Mouse (Mus musculus) MEL (cell line): ENCODE measurements around the gene Camta2. TPM values are rescaled to one million over a fixed set of nuclear protein-coding genes. Genes with fewer than 3 reads are reported as not detected.

ENCODE experiments used
- DNase-seq: peaks from one replicate; pipeline ENCODE4 v3.0.0; 2011; ENCODE audit warnings: low read depth, low spot score
- H3K27ac ChIP-seq: 2 replicates; pipeline ENCODE4 v1.5.1; 2012; ENCODE audit warnings: low read depth, mild to moderate bottlenecking, control low read depth, low read length, moderate library complexity; ENCODE audit not compliant: control insufficient read depth
- H3K27me3 ChIP-seq, 2 experiments: fragments of 150-350 bp in 1 of 2; sonication (generic) in 1 of 2; 2 replicates each; pipeline ENCODE4 v1.6.1; 2012; ENCODE audit warnings: low read length in 2 of 2, mild to moderate bottlenecking in 2 of 2, improper control_type of control experiment in 1 of 2, moderate library complexity in 1 of 2; ENCODE audit not compliant: insufficient read depth in 2 of 2, control insufficient read depth in 1 of 2
- H3K36me3 ChIP-seq, 2 experiments: 2 replicates each; pipeline ENCODE4 v1.6.1; 2012 to 2014; ENCODE audit warnings: low read length in 2 of 2, improper control_type of control experiment in 1 of 2, inconsistent platforms in 1 of 2, mild to moderate bottlenecking in 1 of 2; ENCODE audit not compliant: insufficient read depth in 2 of 2, control insufficient read depth in 1 of 2
- H3K4me1 ChIP-seq, 2 experiments: fragments of 150-350 bp in 1 of 2; sonication (generic) in 1 of 2; 2 replicates each; pipeline ENCODE4 v1.6.1; 2012; ENCODE audit warnings: low read length in 2 of 2, improper control_type of control experiment in 1 of 2, mild to moderate bottlenecking in 1 of 2; ENCODE audit not compliant: insufficient read depth in 2 of 2, control insufficient read depth in 1 of 2
- H3K4me3 ChIP-seq, 2 experiments: fragments of 150-350 bp in 1 of 2; sonication (generic) in 1 of 2; 2 replicates each; pipeline ENCODE4 v1.5.1; 2012; ENCODE audit warnings: low read depth in 2 of 2, low read length in 2 of 2, mild to moderate bottlenecking in 2 of 2, moderate library complexity in 2 of 2, control low read depth in 1 of 2, improper control_type of control experiment in 1 of 2; ENCODE audit not compliant: control insufficient read depth in 1 of 2, insufficient read depth in 1 of 2
- H3K79me2 ChIP-seq: 2 replicates; pipeline ENCODE4 v1.6.1; 2012; ENCODE audit warnings: mild to moderate bottlenecking, low read length, moderate library complexity; ENCODE audit not compliant: control insufficient read depth, poor library complexity, insufficient read depth
- H3K9ac ChIP-seq: 2 replicates; pipeline ENCODE4 v1.6.1; 2012; ENCODE audit warnings: low read depth, mild to moderate bottlenecking, control low read depth, low read length, moderate library complexity; ENCODE audit not compliant: control insufficient read depth, poor library complexity, severe bottlenecking
- H3K9me3 ChIP-seq: fragments of 150-350 bp; sonication (generic); replicated peaks from 2 replicates; pipeline ENCODE4 v1.6.1; 2012; ENCODE audit warnings: mild to moderate bottlenecking, low read length, improper control_type of control experiment, moderate library complexity; ENCODE audit not compliant: insufficient read depth
- BHLHE40 ChIP-seq: IDR thresholded peaks from 2 replicates; pipeline ENCODE4 v1.6.1; 2012; ENCODE audit warnings: low read depth, mild to moderate bottlenecking, inconsistent platforms, low read length, improper control_type of control experiment, borderline replicate concordance
- CHD2 ChIP-seq: IDR thresholded peaks from 2 replicates; pipeline ENCODE4 v1.6.1; 2011; ENCODE audit warnings: low read length, improper control_type of control experiment
- CTCF ChIP-seq, 3 experiments: IDR thresholded peaks in 2 of 3; conservative IDR thresholded peaks in 1 of 3; 2 replicates each; pipeline ENCODE4 v1.5.1; 2011 to 2012; ENCODE audit warnings: low read length in 3 of 3, low read depth in 2 of 3, mild to moderate bottlenecking in 2 of 3, improper control_type of control experiment in 1 of 3, inconsistent platforms in 1 of 3, mixed read lengths in 1 of 3, moderate library complexity in 1 of 3; ENCODE audit not compliant: control insufficient read depth in 1 of 3, insufficient read depth in 1 of 3, poor library complexity in 1 of 3, severe bottlenecking in 1 of 3
- E2F4 ChIP-seq: IDR thresholded peaks from 2 replicates; pipeline ENCODE4 v1.6.1; 2011; ENCODE audit warnings: low read depth, low read length, improper control_type of control experiment, borderline replicate concordance
- EP300 ChIP-seq, 2 experiments: IDR thresholded peaks; 2 replicates each; pipeline ENCODE4 v1.6.1; 2011; ENCODE audit warnings: improper control_type of control experiment in 2 of 2, low read length in 2 of 2, low read depth in 1 of 2, mild to moderate bottlenecking in 1 of 2
- ETS1 ChIP-seq: IDR thresholded peaks from 2 replicates; pipeline ENCODE4 v1.6.1; 2012; ENCODE audit warnings: low read depth, mild to moderate bottlenecking, inconsistent platforms, low read length, improper control_type of control experiment, moderate library complexity
- GATA1 ChIP-seq: IDR thresholded peaks from 2 replicates; pipeline ENCODE4 v1.6.1; 2011; ENCODE audit warnings: low read depth, low read length, improper control_type of control experiment
- HCFC1 ChIP-seq: IDR thresholded peaks from 2 replicates; pipeline ENCODE4 v1.6.1; 2012; ENCODE audit warnings: low read depth, mild to moderate bottlenecking, inconsistent platforms, low read length, improper control_type of control experiment, moderate library complexity
- JUND ChIP-seq: IDR thresholded peaks from 2 replicates; pipeline ENCODE4 v1.6.1; 2011; ENCODE audit warnings: low read depth, mild to moderate bottlenecking, improper control_type of control experiment, low read length
- MAFK ChIP-seq: IDR thresholded peaks from 2 replicates; pipeline ENCODE4 v1.6.1; 2011; ENCODE audit warnings: low read depth, mild to moderate bottlenecking, low read length, improper control_type of control experiment, borderline replicate concordance
- MEF2A ChIP-seq: IDR thresholded peaks from 2 replicates; pipeline ENCODE4 v1.6.1; 2014; ENCODE audit warnings: low read depth, mild to moderate bottlenecking, inconsistent platforms, low read length, improper control_type of control experiment; ENCODE audit not compliant: poor library complexity, insufficient replicate concordance, severe bottlenecking; ENCODE audit errors: extremely low read depth
- MXI1 ChIP-seq: IDR thresholded peaks from 2 replicates; pipeline ENCODE4 v1.6.1; 2011; ENCODE audit warnings: mild to moderate bottlenecking, low read depth, low read length, improper control_type of control experiment
- MYB ChIP-seq: IDR thresholded peaks from 2 replicates; pipeline ENCODE4 v1.6.1; 2011; ENCODE audit warnings: mild to moderate bottlenecking, low read depth, low read length, improper control_type of control experiment
- NRF1 ChIP-seq: IDR thresholded peaks from 2 replicates; pipeline ENCODE4 v1.6.1; 2014; ENCODE audit warnings: low read depth, mild to moderate bottlenecking, inconsistent platforms, low read length, improper control_type of control experiment, moderate library complexity; ENCODE audit not compliant: poor library complexity, insufficient read depth, severe bottlenecking
- POLR2A ChIP-seq, 2 experiments: IDR thresholded peaks; 2 replicates each; pipeline ENCODE4 v1.6.1; 2011 to 2012; ENCODE audit warnings: low read length in 2 of 2, mild to moderate bottlenecking in 2 of 2, control low read depth in 1 of 2, improper control_type of control experiment in 1 of 2, low read depth in 1 of 2, moderate library complexity in 1 of 2; ENCODE audit not compliant: control insufficient read depth in 1 of 2, insufficient read depth in 1 of 2, poor library complexity in 1 of 2
- POLR2AphosphoS2 ChIP-seq: IDR thresholded peaks from 2 replicates; pipeline ENCODE4 v1.6.1; 2011; ENCODE audit warnings: low read length, improper control_type of control experiment
- POLR2AphosphoS5 ChIP-seq: IDR thresholded peaks from 2 replicates; pipeline ENCODE4 v1.6.1; 2012; ENCODE audit warnings: low read depth, borderline replicate concordance, mild to moderate bottlenecking, inconsistent platforms, low read length, moderate library complexity, mixed read lengths
- RAD21 ChIP-seq: IDR thresholded peaks from 2 replicates; pipeline ENCODE4 v1.6.1; 2011; ENCODE audit warnings: mild to moderate bottlenecking, low read depth, low read length, improper control_type of control experiment
- RCOR1 ChIP-seq: IDR thresholded peaks from 2 replicates; pipeline ENCODE4 v1.6.1; 2012; ENCODE audit warnings: low read depth, mild to moderate bottlenecking, inconsistent platforms, low read length, improper control_type of control experiment
- SIN3A ChIP-seq: IDR thresholded peaks from 2 replicates; pipeline ENCODE4 v1.6.1; 2012; ENCODE audit warnings: low read length, improper control_type of control experiment, inconsistent platforms
- SMC3 ChIP-seq: IDR thresholded peaks from 2 replicates; pipeline ENCODE4 v1.6.1; 2011; ENCODE audit warnings: low read depth, low read length, improper control_type of control experiment
- TAL1 ChIP-seq: IDR thresholded peaks from 2 replicates; pipeline ENCODE4 v1.6.1; 2012; ENCODE audit warnings: mild to moderate bottlenecking, inconsistent platforms, low read length, moderate library complexity, mixed read lengths
- TBP ChIP-seq: IDR thresholded peaks from 2 replicates; pipeline ENCODE4 v1.8.0; 2011; ENCODE audit warnings: low read depth, low read length, improper control_type of control experiment
- TCF12 ChIP-seq: IDR thresholded peaks from 2 replicates; pipeline ENCODE4 v1.6.1; 2014; ENCODE audit warnings: low read depth, mild to moderate bottlenecking, inconsistent platforms, low read length, improper control_type of control experiment, moderate library complexity
- UBTF ChIP-seq: IDR thresholded peaks from 2 replicates; pipeline ENCODE4 v1.6.1; 2012; ENCODE audit warnings: low read depth, mild to moderate bottlenecking, inconsistent platforms, low read length, improper control_type of control experiment, moderate library complexity, borderline replicate concordance; ENCODE audit not compliant: insufficient read depth
- USF1 ChIP-seq: IDR thresholded peaks from 2 replicates; pipeline ENCODE4 v1.6.1; 2014; ENCODE audit warnings: low read depth, mild to moderate bottlenecking, inconsistent platforms, low read length, improper control_type of control experiment, moderate library complexity
- USF2 ChIP-seq, 2 experiments: IDR thresholded peaks; 2 replicates each; pipeline ENCODE4 v1.6.1; 2011 to 2012; ENCODE audit warnings: improper control_type of control experiment in 2 of 2, low read length in 2 of 2, borderline replicate concordance in 1 of 2, inconsistent platforms in 1 of 2, low read depth in 1 of 2, mild to moderate bottlenecking in 1 of 2; ENCODE audit not compliant: insufficient read depth in 1 of 2
- ZC3H11A ChIP-seq: IDR thresholded peaks from 2 replicates; pipeline ENCODE4 v1.6.1; 2012; ENCODE audit warnings: low read depth, mild to moderate bottlenecking, inconsistent platforms, low read length, improper control_type of control experiment
- ZKSCAN1 ChIP-seq: IDR thresholded peaks from 2 replicates; pipeline ENCODE4 v1.6.1; 2012; ENCODE audit warnings: low read depth, mild to moderate bottlenecking, inconsistent platforms, low read length, improper control_type of control experiment, moderate library complexity
- ZNF384 ChIP-seq: IDR thresholded peaks from 2 replicates; pipeline ENCODE4 v1.6.1; 2012; ENCODE audit warnings: low read depth, mild to moderate bottlenecking, inconsistent platforms, low read length, improper control_type of control experiment
- polyA plus RNA-seq, 2 experiments: library from polyadenylated mRNA; stranded (reverse) in 1 of 2; unstranded in 1 of 2; fragments of >175 nt in 1 of 2; fragments of >200 nt in 1 of 2; gene quantifications; 2 replicates each; pipeline versions ENCODE4 v1.2.1 to v1.2.4; 2012; ENCODE audit warnings: low replicate concordance in 2 of 2, low read depth in 1 of 2; ENCODE audit not compliant: insufficient read length in 2 of 2, insufficient read depth in 1 of 2, missing spikeins in 1 of 2
- total RNA-seq: library from RNA; depleted of rRNA; stranded (reverse); fragments of 300-350 nt; gene quantifications from 2 replicates; pipeline ENCODE4 v1.2.3, GENCODE M21; 2012

Camta2 gene
- total and polyA plus RNA-seq, 3 experiments = 1.9 to 15.0 TPM; not detected in 1

- peak; percentile 16; the same call in 1 of the 2 replicates for TF ChIP-seq TBP
- TF ChIP-seq UBTF = no peak
- TF ChIP-seq SIN3A = peak; percentile 59
- peak; percentile 78 for TF ChIP-seq TAL1
- TF ChIP-seq SMC3 = no peak; the same call in 1 of the 2 replicates
- no peak for TF ChIP-seq RAD21
- peak; percentile 71 to 77; a peak in 3 of 4 replicates for TF ChIP-seq EP300 (IDR thresholded peaks at IDR 0.05; ENCODE audit: low read depth in 1 of 2, low read length in 2 of 2)
- no peak for TF ChIP-seq HCFC1
- TF ChIP-seq POLR2AphosphoS2 = no peak; the same call in 1 of the 2 replicates
- no peak for TF ChIP-seq CTCF (IDR thresholded peaks at IDR 0.05 in 2 of 3, conservative IDR thresholded peaks at IDR 0.05 in 1 of 3; ENCODE audit: control insufficient read depth in 1 of 3, insufficient read depth in 1 of 3, low read depth in 2 of 3, low read length in 3 of 3, poor library complexity in 1 of 3, severe bottlenecking in 1 of 3)
These were observed 39.4 kb downstream of the Camta2 start (continued) for GRCm38 (mm10) chr11:70648512-70648911.

DNA sequence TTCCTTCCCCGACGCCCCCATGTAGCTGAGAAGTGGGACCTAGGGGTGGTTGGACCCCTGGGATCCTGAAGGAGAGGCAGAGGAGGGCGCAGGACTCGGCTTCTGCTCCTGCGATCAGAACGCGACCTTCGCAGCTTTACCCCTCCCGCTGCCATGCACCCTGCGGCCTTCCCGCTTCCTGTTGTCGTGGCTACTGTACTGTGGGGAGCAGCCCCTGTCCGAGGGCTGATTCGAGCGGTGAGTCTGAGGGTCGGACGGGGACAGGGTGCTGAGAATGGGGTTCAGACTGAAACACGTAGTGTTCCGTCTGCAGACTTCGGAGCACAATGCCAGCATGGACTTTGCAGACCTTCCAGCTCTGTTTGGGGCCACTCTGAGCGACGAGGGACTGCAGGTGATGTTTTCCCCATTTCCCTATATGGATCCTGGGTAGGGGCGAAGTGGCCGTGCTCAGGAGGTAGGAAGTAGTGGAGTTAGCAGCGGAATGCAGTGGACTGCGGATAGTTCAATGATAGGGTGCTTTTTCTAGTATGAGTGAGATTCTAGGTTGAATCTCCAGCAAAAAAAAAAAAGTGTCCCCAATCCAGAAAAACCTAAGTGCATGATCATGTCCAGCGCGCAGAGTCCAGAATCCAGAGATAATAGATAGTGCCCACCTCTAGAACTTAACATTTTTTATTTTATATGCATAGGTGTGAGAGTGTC is 40.0 kb downstream of the Camta2 start:
- Histone ChIP-seq H3K79me2 (peaks cover 66% of the 10 kb centered on the region), H3K9ac (peak overlapping the region; percentile 92), H3K4me3 (peak overlapping the region; percentile 54 to 83), H3K36me3 (peaks cover 15 to 53% of the 10 kb centered on the region in 2 experiments), H3K27me3 (no peaks in the 10 kb centered on the region), H3K4me1 (peaks cover 12 to 50% of the 10 kb centered on the region in 2 experiments), H3K9me3 (no peaks in the 10 kb centered on the region), H3K27ac (peak overlapping the region; percentile 95)
- DNase-seq = peak; percentile 71
- TF ChIP-seq POLR2AphosphoS2 (peak; percentile 54; the same call in 1 of the 2 replicates), SIN3A (peak; percentile 9; the same call in 1 of the 2 replicates), TBP (no peak), UBTF (no peak; the same call in 1 of the 2 replicates), CTCF (IDR thresholded peaks at IDR 0.05 in 2 of 3, conservative IDR thresholded peaks at IDR 0.05 in 1 of 3; ENCODE audit: control insufficient read depth in 1 of 3, insufficient read depth in 1 of 3, low read depth in 2 of 3, low read length in 3 of 3, poor library complexity in 1 of 3, severe bottlenecking in 1 of 3) (no peak), SMC3 (peak; percentile 9; the same call in 1 of the 2 replicates), TCF12 (0 out of 2 replicates have a peak, but pooled peaks have one; percentile 15), MYB (no peak), RCOR1 (no peak), BHLHE40 (no peak), ZKSCAN1 (0 out of 2 replicates have a peak, but pooled peaks have one; percentile 20), CHD2 (no peak), E2F4 (no peak), USF2 (IDR thresholded peaks at IDR 0.05; ENCODE audit: borderline replicate concordance in 1 of 2, insufficient read depth in 1 of 2, low read depth in 1 of 2, low read length in 2 of 2) (no peak), MAFK (no peak), POLR2A (IDR thresholded peaks at IDR 0.05; ENCODE audit: control insufficient read depth in 1 of 2, insufficient read depth in 1 of 2, low read depth in 1 of 2, low read length in 2 of 2, poor library complexity in 1 of 2) (peak; percentile 25 to 49; a peak in 2 of 4 replicates), ZC3H11A (no peak), MXI1 (peak; percentile 26; the same call in 1 of the 2 replicates), POLR2AphosphoS5 (no peak), NRF1 (no peak), USF1 (no peak), ETS1 (no peak), MEF2A (no peak), JUND (no peak), ZNF384 (no peak; the same call in 1 of the 2 replicates), GATA1 (no peak), RAD21 (no peak), HCFC1 (no peak)
